Mouse (Mus musculus) heart, embryonic 14.5 days (tissue): ENCODE results near the gene 1700028J19Rik. TPM values are rescaled to one million over a fixed set of nuclear protein-coding genes. Genes with fewer than 3 reads are reported as not detected.
"Not testable (repeated sequence)": the region's sequence is repeated elsewhere in the genome, so short reads cannot be mapped to it uniquely, and the experiment has no call there.

ENCODE experiments used
- ATAC-seq: fragments of 200-750 bp; cut with Nextera tagmentation; 2 replicates; pipeline ENCODE4 v1.8.0; 2017; ENCODE audit warnings: low read depth, moderate TSS enrichment; ENCODE audit not compliant: insufficient number of reproducible peaks, insufficient read depth, low FRiP score
- H3K27ac ChIP-seq, 2 experiments: fragments of 200-500 bp in 1 of 2; fragments of 300-500 bp in 1 of 2; sonication (generic) in 1 of 2; replicated peaks in 1 of 2; 2 replicates each; pipeline ENCODE4 v1.5.1; 2012 to 2014; ENCODE audit warnings: low read depth in 2 of 2, low read length in 2 of 2, control low read depth in 1 of 2, mild to moderate bottlenecking in 1 of 2, mixed read lengths in 1 of 2; ENCODE audit not compliant: control insufficient read depth in 1 of 2, insufficient read depth in 1 of 2
- H3K27me3 ChIP-seq: fragments of 300-500 bp; sonication (generic); 2 replicates; pipeline ENCODE4 v1.6.1; 2014; ENCODE audit warnings: mild to moderate bottlenecking, low read length, control low read depth; ENCODE audit not compliant: control insufficient read depth, insufficient read depth
- H3K36me3 ChIP-seq: fragments of 300-500 bp; sonication (generic); 2 replicates; pipeline ENCODE4 v1.6.1; 2014; ENCODE audit warnings: mild to moderate bottlenecking, control low read depth, low read length, mixed read lengths; ENCODE audit not compliant: control insufficient read depth, insufficient read depth
- H3K4me1 ChIP-seq, 2 experiments: fragments of 200-500 bp in 1 of 2; fragments of 300-500 bp in 1 of 2; sonication (generic) in 1 of 2; 2 replicates each; pipeline ENCODE4 v1.6.1; 2012 to 2014; ENCODE audit warnings: low read length in 2 of 2, control low read depth in 1 of 2, mixed read lengths in 1 of 2; ENCODE audit not compliant: control insufficient read depth in 2 of 2, insufficient read depth in 2 of 2
- H3K4me2 ChIP-seq: fragments of 300-500 bp; sonication (generic); 2 replicates; pipeline ENCODE4 v1.6.1; 2014; ENCODE audit warnings: mild to moderate bottlenecking, low read length
- H3K4me3 ChIP-seq, 2 experiments: fragments of 200-500 bp in 1 of 2; fragments of 300-500 bp in 1 of 2; sonication (generic) in 1 of 2; 2 replicates each; pipeline ENCODE4 v1.5.1; 2012 to 2014; ENCODE audit warnings: low read length in 2 of 2, mild to moderate bottlenecking in 2 of 2, control low read depth in 1 of 2, low read depth in 1 of 2, moderate library complexity in 1 of 2; ENCODE audit not compliant: control insufficient read depth in 1 of 2, insufficient read depth in 1 of 2
- H3K9ac ChIP-seq: fragments of 300-500 bp; sonication (generic); 2 replicates; pipeline ENCODE4 v1.6.1; 2014; ENCODE audit warnings: mild to moderate bottlenecking, low read length
- H3K9me3 ChIP-seq: fragments of 300-500 bp; sonication (generic); 2 replicates; pipeline ENCODE4 v1.6.1; 2016; ENCODE audit warnings: low read length, control low read depth; ENCODE audit not compliant: control insufficient read depth
- WGBS: fragments of 180-500 bp; shearing (Covaris S2); extraction: QIAGEN DNeasy Blood & Tissue Kit; methylation state at CpG from one replicate; pipeline ENCODE4 v1.1.7; 2014; 5-methylcytosine and 5-hydroxymethylcytosine counted together
- polyA plus RNA-seq: library from polyadenylated mRNA; unstranded; fragments of >200 nt; fragmentation: Nextera tagmentation; extraction: Ambion mirVana; gene quantifications from 2 replicates; pipeline ENCODE4 v1.2.1, GENCODE M21; 2014

1700028J19Rik gene
- polyA plus RNA-seq, 1 experiment from 2014 or later, result 1.1 TPM

GRCm38 (mm10) chr7:44262791-44263643, 16.5 kb upstream of the 1700028J19Rik start:
- 4% methylated on average over 34 of the region's 34 CpGs for WGBS
- H3K36me3 ChIP-seq, result no peaks in the 10 kb centered on the region
- H3K9me3 ChIP-seq, result no peaks in the 10 kb centered on the region
- peak overlapping the region; percentile 33; the same call in 1 of the 2 replicates for H3K4me2 ChIP-seq
- no peak overlapping the region for H3K9ac ChIP-seq
- no peak overlapping the region for H3K4me3 ChIP-seq
- H3K27me3 ChIP-seq, result peaks cover 26% of the 10 kb centered on the region
- H3K4me1 ChIP-seq, result peaks cover 0 to 4% of the 10 kb centered on the region in 2 experiments; a peak in 1 of 4 replicates
- H3K27ac ChIP-seq, result no peak overlapping the region
- no peak for ATAC-seq

- Histone ChIP-seq H3K4me3 (no peak within 1 kb of the TSS), H3K27ac (no peak within 1 kb of the TSS), H3K36me3 (no peaks in the 10 kb centered on the region), H3K4me1 (peaks cover 0 to 4% of the 10 kb centered on the region in 2 experiments; a peak in 1 of 4 replicates), H3K4me2 (no peak within 1 kb of the TSS), H3K27me3 (peaks cover 23% of the 10 kb centered on the region), H3K9me3 (no peaks in the 10 kb centered on the region), H3K9ac (no peak within 1 kb of the TSS)
- no peak for ATAC-seq
- 43% methylated on average over 5 of the region's 5 CpGs for WGBS
These were observed 14.7 kb upstream of the 1700028J19Rik start, which contains the start of gene Gm15517 for GRCm38 (mm10) chr7:44261147-44261546. Gene Gm15517, plus strand, starts transcription at chr7:44261447.

GRCm38 (mm10) chr7:44260410-44260809, 13.9 kb upstream of the 1700028J19Rik start:
- ATAC-seq, result no peak
- no peaks in the 10 kb centered on the region for H3K9me3 ChIP-seq
- H3K4me2 ChIP-seq, result no peak overlapping the region
- peaks cover 0 to 4% of the 10 kb centered on the region in 2 experiments; a peak in 1 of 4 replicates for H3K4me1 ChIP-seq
- H3K9ac ChIP-seq, result no peak overlapping the region
- no peaks in the 10 kb centered on the region for H3K36me3 ChIP-seq
- WGBS, result 69% methylated on average over 6 of the region's 6 CpGs
- H3K4me3 ChIP-seq, result no peak overlapping the region
- peaks cover 23% of the 10 kb centered on the region for H3K27me3 ChIP-seq
- no peak overlapping the region for H3K27ac ChIP-seq

GRCm38 (mm10) chr7:44257278-44257677, 10.8 kb upstream of the 1700028J19Rik start, which contains the start of gene Acp4:
Gene Acp4, minus strand, starts transcription at chr7:44257378.
- peaks cover 19% of the 10 kb centered on the region for H3K36me3 ChIP-seq
- 72% methylated on average over 4 of the region's 4 CpGs for WGBS

GRCm38 (mm10) chr7:44254930-44255329, 8.4 kb upstream of the 1700028J19Rik start:
- 52% methylated on average over 6 of the region's 6 CpGs for WGBS
- H3K4me2 ChIP-seq, result no peak overlapping the region
- H3K4me1 ChIP-seq, result peaks cover 5 to 7% of the 10 kb centered on the region in 2 experiments; a peak in 3 of 4 replicates
- no peaks in the 10 kb centered on the region for H3K27me3 ChIP-seq
- no peak for ATAC-seq
- peaks cover 38% of the 10 kb centered on the region for H3K36me3 ChIP-seq
- H3K27ac ChIP-seq, result no peak overlapping the region
- no peak overlapping the region for H3K4me3 ChIP-seq
- H3K9me3 ChIP-seq, result no peaks in the 10 kb centered on the region
- no peak overlapping the region for H3K9ac ChIP-seq

More at GRCm38 (mm10) chr7:44257278-44257677, 10.8 kb upstream of the 1700028J19Rik start, which contains the start of gene Acp4:
- no peak within 1 kb of the TSS for H3K9ac ChIP-seq
- H3K27ac ChIP-seq, result no peak within 1 kb of the TSS
- peaks cover 3% of the 10 kb centered on the region; the same call in 1 of the 2 replicates for H3K27me3 ChIP-seq
- H3K9me3 ChIP-seq, result no peaks in the 10 kb centered on the region
- H3K4me1 ChIP-seq, result peaks cover 5 to 7% of the 10 kb centered on the region in 2 experiments; a peak in 3 of 4 replicates
- no peak within 1 kb of the TSS for H3K4me3 ChIP-seq
- ATAC-seq, result no peak
- no peak within 1 kb of the TSS for H3K4me2 ChIP-seq

- no peak for ATAC-seq
- Histone ChIP-seq H3K36me3 (peaks cover 56% of the 10 kb centered on the region), H3K4me1 (peaks cover 5 to 10% of the 10 kb centered on the region in 2 experiments; a peak in 3 of 4 replicates), H3K9me3 (no peaks in the 10 kb centered on the region), H3K4me3 (no peak overlapping the region), H3K4me2 (no peak overlapping the region), H3K27me3 (no peaks in the 10 kb centered on the region), H3K27ac (no peak overlapping the region), H3K9ac (no peak overlapping the region)
- WGBS, result 60% methylated on average over 15 of the region's 15 CpGs
These were observed 6.6 kb upstream of the 1700028J19Rik start for GRCm38 (mm10) chr7:44253023-44253616.

GRCm38 (mm10) chr7:44250732-44251275, 4.3 kb upstream of the 1700028J19Rik start:
- not testable (repeated sequence) for H3K4me3 ChIP-seq, H3K27me3 ChIP-seq, H3K27ac ChIP-seq, H3K4me2 ChIP-seq, H3K9me3 ChIP-seq, ATAC-seq, H3K9ac ChIP-seq
- Histone ChIP-seq H3K4me1 (peaks cover 5 to 18% of the 10 kb centered on the region in 2 experiments; a peak in 3 of 4 replicates), H3K36me3 (peaks cover 60% of the 10 kb centered on the region)
- WGBS, result 89% methylated on average over 17 of the region's 17 CpGs
